Mouse (Mus musculus) liver, postnatal 0 days (tissue): Measurements from ENCODE around the gene Clcnka.

Source experiments
- CTCF ChIP-seq: sonication (generic); IDR thresholded peaks from 2 replicates; pipeline ENCODE4 v1.5.1; 2016; ENCODE audit warnings: antibody characterized with exemption, low read depth
- EP300 ChIP-seq: IDR thresholded peaks from 2 replicates; pipeline ENCODE4 v1.6.1; 2016; ENCODE audit warnings: antibody characterized with exemption, low read depth, mild to moderate bottlenecking

GRCm38 (mm10) chr4:141425484-141426479, 27.3 kb upstream of the Clcnka start:
- TF ChIP-seq CTCF (no peak), EP300 (no peak)
